Mouse (Mus musculus) testis, adult 2 months (tissue): Measurements from ENCODE around the gene Fas. TPM values are rescaled to one million over a fixed set of nuclear protein-coding genes. Genes with fewer than 3 reads are reported as not detected.

Experiments used
- H3K27ac ChIP-seq: fragments of 200-500 bp; 2 replicates; pipeline ENCODE4 v1.5.1; 2012; ENCODE audit warnings: low read depth, low read length; ENCODE audit not compliant: control insufficient read depth, insufficient read depth
- H3K27me3 ChIP-seq: fragments of 200-500 bp; 2 replicates; pipeline ENCODE4 v1.6.1; 2012; ENCODE audit warnings: mild to moderate bottlenecking, low read length, moderate library complexity; ENCODE audit not compliant: control insufficient read depth, insufficient read depth
- H3K36me3 ChIP-seq: fragments of 200-500 bp; 2 replicates; pipeline ENCODE4 v1.6.1; 2012; ENCODE audit warnings: mild to moderate bottlenecking, low read length; ENCODE audit not compliant: control insufficient read depth, insufficient read depth
- H3K4me1 ChIP-seq: fragments of 200-500 bp; 2 replicates; pipeline ENCODE4 v1.6.1; 2012; ENCODE audit warnings: low read length; ENCODE audit not compliant: control insufficient read depth, insufficient read depth
- H3K4me3 ChIP-seq: fragments of 200-500 bp; 2 replicates; pipeline ENCODE4 v1.5.1; 2012; ENCODE audit warnings: low read depth, mild to moderate bottlenecking, low read length, moderate library complexity, mixed read lengths; ENCODE audit not compliant: control insufficient read depth
- CTCF ChIP-seq: fragments of 200-500 bp; IDR thresholded peaks from 2 replicates; pipeline ENCODE4 v1.5.1; 2012; ENCODE audit warnings: low read depth, mild to moderate bottlenecking, inconsistent platforms, low read length, moderate library complexity; ENCODE audit not compliant: control insufficient read depth, insufficient read depth, insufficient replicate concordance
- POLR2A ChIP-seq: fragments of 200-500 bp; IDR thresholded peaks from 2 replicates; pipeline ENCODE4 v1.6.1; 2012; ENCODE audit warnings: low read depth, mild to moderate bottlenecking, inconsistent platforms, low read length, moderate library complexity; ENCODE audit not compliant: control insufficient read depth
- polyA plus RNA-seq: library from polyadenylated mRNA; depleted of rRNA; stranded (reverse); fragments of >200 nt; gene quantifications from 2 replicates; pipeline ENCODE4 v1.2.3, GENCODE M21; 2012; rRNA removed

Gene Fas
- polyA plus RNA-seq, 1 experiment: not detected

DNA sequence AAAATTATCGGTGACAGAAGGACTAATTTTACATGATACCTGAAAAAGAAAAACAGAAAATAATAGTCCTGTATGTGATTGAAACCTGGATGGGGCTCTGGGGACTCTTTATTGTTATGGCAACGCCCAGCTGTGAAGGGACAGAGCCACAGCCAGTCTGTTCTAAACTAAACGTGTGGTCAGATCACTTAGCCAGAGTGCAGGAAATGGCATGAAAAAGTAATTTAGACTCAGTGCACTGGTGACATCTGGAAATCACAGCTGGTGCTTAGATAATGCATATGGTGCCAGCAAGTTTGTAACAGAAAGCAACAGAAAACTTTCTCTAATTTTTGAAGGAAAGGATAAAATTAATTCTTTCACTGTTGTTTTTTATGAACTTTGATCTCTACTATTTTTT lies 79.9 kb downstream of the Fas start:
- Histone ChIP-seq H3K4me1 (no peaks in the 10 kb centered on the region), H3K27ac (no peak overlapping the region), H3K36me3 (no peaks in the 10 kb centered on the region), H3K27me3 (no peaks in the 10 kb centered on the region), H3K4me3 (no peak overlapping the region)
- TF ChIP-seq CTCF: no peak
- TF ChIP-seq POLR2A: no peak

Other genes starting within 250 kb of the Fas start
- gene Lipn, start 223.3 kb upstream of the Fas start, polyA plus RNA-seq: not detected in 2 replicates
- gene Lipm, start 189.7 kb upstream of the Fas start, polyA plus RNA-seq: not detected in 2 replicates
- gene Ankrd22, start 124.6 kb upstream of the Fas start, polyA plus RNA-seq: 2.2 and 2.8 TPM in 2 replicates
- 38.0 and 42.9 TPM in 2 replicates for gene Stambpl1, start 98.4 kb upstream of the Fas start, polyA plus RNA-seq
- gene Acta2, start 35.1 kb upstream of the Fas start, polyA plus RNA-seq: 90.9 and 175 TPM in 2 replicates
- gene Ch25h, start 184.5 kb downstream of the Fas start, polyA plus RNA-seq: 0.35 and 11.4 TPM in 2 replicates
- gene Lipa, start 236.8 kb downstream of the Fas start, polyA plus RNA-seq: 3.0 and 3.8 TPM in 2 replicates